Mouse (Mus musculus): Measurements from ENCODE around the gene Mmd2.

DNA sequence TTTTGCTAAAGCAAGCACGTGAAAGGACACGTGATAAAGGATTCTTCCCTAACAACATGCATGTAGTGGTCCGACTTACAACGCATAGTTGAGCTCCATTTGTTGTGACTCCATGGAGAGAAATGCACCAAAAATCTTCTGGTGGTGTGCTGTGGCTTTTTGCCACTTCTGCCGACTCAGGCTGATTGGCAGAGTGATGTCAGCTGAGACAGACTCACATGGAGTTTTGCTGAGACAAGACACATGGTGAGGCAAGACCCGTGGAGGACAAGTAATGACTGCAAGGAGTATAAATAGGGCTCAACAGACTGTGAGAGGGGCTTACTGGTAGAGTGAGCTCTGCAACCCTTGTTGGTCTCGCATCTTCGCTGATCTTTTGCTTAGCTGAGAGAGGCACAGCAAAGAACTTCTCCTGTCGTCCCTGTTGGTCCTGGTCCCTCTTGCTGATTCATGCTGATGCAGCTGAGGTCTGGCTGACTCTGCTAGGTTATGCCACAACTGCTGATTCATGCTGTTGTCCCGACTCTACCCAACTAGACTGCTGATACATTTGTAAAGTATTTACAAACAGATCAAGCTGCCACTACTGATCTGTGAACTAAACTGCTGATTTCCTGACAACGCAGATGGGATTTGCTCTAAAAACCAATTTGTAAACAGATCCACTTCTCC, 87.3 kb downstream of the Mmd2 start:
- no peak for TF ChIP-seq POLR2A (IDR thresholded peaks at IDR 0.05; ENCODE audit: insufficient read depth, low read depth, low read length)
- TF ChIP-seq CTCF (IDR thresholded peaks at IDR 0.05) = no peak
- TF ChIP-seq EP300 (IDR thresholded peaks at IDR 0.05; ENCODE audit: insufficient read depth, low read depth, low read length) = no peak
